In the genomic region with DNA sequence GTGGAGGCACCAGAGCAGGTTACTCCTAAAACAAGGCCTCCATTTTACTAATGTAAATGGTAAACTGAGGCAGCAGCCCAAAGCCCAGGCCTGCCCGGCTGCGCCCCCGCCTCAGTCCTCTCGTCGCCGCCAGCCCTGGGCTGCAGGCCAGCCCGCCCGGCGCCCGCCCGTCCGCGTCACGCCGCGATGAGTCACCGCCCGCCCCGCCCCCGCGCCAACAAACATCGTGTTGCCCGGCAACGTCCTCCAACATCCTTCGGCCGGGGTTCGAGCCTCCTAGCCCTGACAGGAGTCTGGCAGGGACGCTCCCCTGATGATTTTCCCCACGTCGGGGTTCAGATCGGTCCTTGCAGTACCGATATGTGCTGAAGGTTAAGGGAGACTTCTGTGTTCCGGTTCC, we compare ENCODE assay signal across 8 mouse cellular contexts. TPM values are rescaled to one million over a fixed set of nuclear protein-coding genes. Genes with fewer than 3 reads are reported as not detected.
A peak's percentile ranks its signal among the peaks of the same experiment; 100 is the strongest.
DNase-seq lines count a peak whose midpoint lies in the region; ATAC-seq and TF ChIP-seq lines count a peak whose summit lies in the region.

No protein-coding gene starts in this region.

- no peaks in the 10 kb centered on the region for H3K27me3 ChIP-seq in intestine, embryonic 15.5 days (replicated peaks)
- H3K27me3 ChIP-seq in liver, embryonic 15.5 days = peaks cover 17% of the 10 kb centered on the region
- no peaks in the 10 kb centered on the region for H3K27me3 ChIP-seq in stomach, postnatal 0 days (ENCODE audit: control insufficient read depth, insufficient read depth, low read length)

- peak overlapping the region; percentile 65 for H3K4me2 ChIP-seq in intestine, embryonic 15.5 days (replicated peaks)
- H3K4me2 ChIP-seq in liver, embryonic 15.5 days = peak overlapping the region; percentile 70
- peak overlapping the region; percentile 54 for H3K4me2 ChIP-seq in stomach, postnatal 0 days (replicated peaks; ENCODE audit: low read depth)

- H3K4me3 ChIP-seq in intestine, embryonic 15.5 days (replicated peaks) = peak overlapping the region; percentile 23
- H3K4me3 ChIP-seq in liver, embryonic 15.5 days (replicated peaks) = peak overlapping the region; percentile 40
- H3K4me3 ChIP-seq in stomach, postnatal 0 days (ENCODE audit: low read depth, low read length) = peak overlapping the region; percentile 6

- no peak for TF ChIP-seq EP300 in stomach, postnatal 0 days (optimal IDR thresholded peaks at IDR 0.05)

- peak; percentile 73 for DNase-seq in layer of hippocampus, adult 11-12 months (ENCODE audit: low spot score)
- DNase-seq in layer of hippocampus, adult 9-10 months (ENCODE audit: low spot score) = no peak
- DNase-seq in embryo, embryonic 11 days = peak; percentile 87
- DNase-seq in neural tube, embryonic 10.5 days (ENCODE audit: extremely low spot score, low spot score) = peak; percentile 78
- DNase-seq in stomach, postnatal 0 days (ENCODE audit: low spot score) = peak; percentile 92

- H3K4me1 ChIP-seq in intestine, embryonic 15.5 days (replicated peaks) = peaks cover 17% of the 10 kb centered on the region
- H3K4me1 ChIP-seq in liver, embryonic 15.5 days (replicated peaks) = peaks cover 25% of the 10 kb centered on the region
- H3K4me1 ChIP-seq in stomach, postnatal 0 days (replicated peaks; ENCODE audit: control insufficient read depth, insufficient read depth) = peaks cover 5% of the 10 kb centered on the region; the same call in 1 of the 2 replicates

- no peak for TF ChIP-seq CTCF in stomach, postnatal 0 days (IDR thresholded peaks at IDR 0.05; ENCODE audit: low read depth)

- H3K9me3 ChIP-seq in intestine, embryonic 15.5 days = no peaks in the 10 kb centered on the region
- H3K9me3 ChIP-seq in liver, embryonic 15.5 days (replicated peaks) = no peaks in the 10 kb centered on the region
- H3K9me3 ChIP-seq in stomach, postnatal 0 days (ENCODE audit: control insufficient read depth, low read length) = no peaks in the 10 kb centered on the region

- peak overlapping the region; percentile 36; the same call in 1 of the 2 replicates for H3K9ac ChIP-seq in intestine, embryonic 15.5 days
- H3K9ac ChIP-seq in liver, embryonic 15.5 days = peak overlapping the region; percentile 38; the same call in 1 of the 2 replicates
- peak overlapping the region; percentile 50 for H3K9ac ChIP-seq in stomach, postnatal 0 days (ENCODE audit: low read length)

- 4% methylated on average over 33 of the region's 33 CpGs for WGBS in intestine, embryonic 15.5 days
- WGBS in liver, embryonic 15.5 days (ENCODE audit: insufficient replicate concordance) = 5% methylated on average over 33 of the region's 33 CpGs
- WGBS in stomach, postnatal 0 days = 3% methylated on average over 33 of the region's 33 CpGs

- peak; percentile 57 for ATAC-seq in granulocyte monocyte progenitor cell, adult 5-6 weeks (replicated peaks; ENCODE audit: poor library complexity, severe bottlenecking)
- peak; percentile 80 for ATAC-seq in intestine, embryonic 15.5 days
- ATAC-seq in liver, embryonic 15.5 days (ENCODE audit: insufficient read depth) = peak; percentile 70
- ATAC-seq in stomach, postnatal 0 days (ENCODE audit: low FRiP score, low TSS enrichment) = peak; percentile 74

- peak overlapping the region; percentile 86 for H3K27ac ChIP-seq in intestine, embryonic 15.5 days
- H3K27ac ChIP-seq in liver, embryonic 15.5 days (replicated peaks) = peak overlapping the region; percentile 74; the same call in 1 of the 2 replicates
- H3K27ac ChIP-seq in stomach, postnatal 0 days (replicated peaks) = peak overlapping the region; percentile 97

- no peaks in the 10 kb centered on the region for H3K36me3 ChIP-seq in intestine, embryonic 15.5 days
- H3K36me3 ChIP-seq in liver, embryonic 15.5 days (replicated peaks) = no peaks in the 10 kb centered on the region
- no peaks in the 10 kb centered on the region for H3K36me3 ChIP-seq in stomach, postnatal 0 days (ENCODE audit: control insufficient read depth, insufficient read depth, low read length)

RNA-seq across cellular contexts. Expression of gene Nanos3, which starts 7.5 kb away (rescaled TPM):
- 3.5 and 9.6 TPM in 2 replicates for total RNA-seq in granulocyte monocyte progenitor cell, adult 5-6 weeks (2014; fragmentation: Nextera tagmentation)
- total RNA-seq in granulocyte monocyte progenitor cell, adult 5-6 weeks (2017) = not detected in 2 replicates
- polyA plus RNA-seq in intestine, embryonic 15.5 days (2015; fragmentation: Nextera tagmentation; extraction: Ambion mirVana) = 2.5 and 2.9 TPM in 2 replicates
- 0.31 TPM in 2 replicates for polyA plus RNA-seq in liver, embryonic 15.5 days (2015; fragmentation: Nextera tagmentation; extraction: Ambion mirVana)
- polyA plus RNA-seq in stomach, postnatal 0 days (2015; fragmentation: Nextera tagmentation; extraction: Ambion mirVana) = 2.0 and 4.4 TPM in 2 replicates

RNA-seq across cellular contexts. Expression of gene Zswim4, which starts 44.3 kb away (rescaled TPM):
- total RNA-seq in granulocyte monocyte progenitor cell, adult 5-6 weeks (2014; fragmentation: Nextera tagmentation) = 4.6 and 8.1 TPM in 2 replicates
- total RNA-seq in granulocyte monocyte progenitor cell, adult 5-6 weeks (2017) = 4.5 and 4.8 TPM in 2 replicates
- polyA plus RNA-seq in intestine, embryonic 15.5 days (2015; fragmentation: Nextera tagmentation; extraction: Ambion mirVana) = 9.0 TPM in 2 replicates
- 2.0 and 2.5 TPM in 2 replicates for polyA plus RNA-seq in liver, embryonic 15.5 days (2015; fragmentation: Nextera tagmentation; extraction: Ambion mirVana)
- polyA plus RNA-seq in stomach, postnatal 0 days (2015; fragmentation: Nextera tagmentation; extraction: Ambion mirVana) = 8.0 and 9.7 TPM in 2 replicates

RNA-seq across cellular contexts. Expression of gene 4930432K21Rik, which starts 44.7 kb away (rescaled TPM):
- 1.2 TPM in 1 of 2 replicates, not detected in the other for total RNA-seq in granulocyte monocyte progenitor cell, adult 5-6 weeks (2014; fragmentation: Nextera tagmentation)
- total RNA-seq in granulocyte monocyte progenitor cell, adult 5-6 weeks (2017) = 1.2 and 1.8 TPM in 2 replicates
- 0.65 and 0.93 TPM in 2 replicates for polyA plus RNA-seq in intestine, embryonic 15.5 days (2015; fragmentation: Nextera tagmentation; extraction: Ambion mirVana)
- polyA plus RNA-seq in liver, embryonic 15.5 days (2015; fragmentation: Nextera tagmentation; extraction: Ambion mirVana) = 0.25 and 0.41 TPM in 2 replicates
- polyA plus RNA-seq in stomach, postnatal 0 days (2015; fragmentation: Nextera tagmentation; extraction: Ambion mirVana) = 0.28 and 0.40 TPM in 2 replicates

RNA-seq across cellular contexts. Expression of gene Cc2d1a, which starts 44.8 kb away (rescaled TPM):
- 11.8 and 13.5 TPM in 2 replicates for total RNA-seq in granulocyte monocyte progenitor cell, adult 5-6 weeks (2014; fragmentation: Nextera tagmentation)
- total RNA-seq in granulocyte monocyte progenitor cell, adult 5-6 weeks (2017) = 4.2 and 9.0 TPM in 2 replicates
- polyA plus RNA-seq in intestine, embryonic 15.5 days (2015; fragmentation: Nextera tagmentation; extraction: Ambion mirVana) = 20.7 and 21.7 TPM in 2 replicates
- 5.4 and 5.5 TPM in 2 replicates for polyA plus RNA-seq in liver, embryonic 15.5 days (2015; fragmentation: Nextera tagmentation; extraction: Ambion mirVana)
- 15.8 and 17.5 TPM in 2 replicates for polyA plus RNA-seq in stomach, postnatal 0 days (2015; fragmentation: Nextera tagmentation; extraction: Ambion mirVana)

RNA-seq across cellular contexts. Expression of gene D8Ertd738e, which starts 57.0 kb away (rescaled TPM):
- 145 and 151 TPM in 2 replicates for total RNA-seq in granulocyte monocyte progenitor cell, adult 5-6 weeks (2014; fragmentation: Nextera tagmentation)
- 66.2 and 88.3 TPM in 2 replicates for total RNA-seq in granulocyte monocyte progenitor cell, adult 5-6 weeks (2017)
- polyA plus RNA-seq in intestine, embryonic 15.5 days (2015; fragmentation: Nextera tagmentation; extraction: Ambion mirVana) = 292 and 312 TPM in 2 replicates
- 176 and 183 TPM in 2 replicates for polyA plus RNA-seq in liver, embryonic 15.5 days (2015; fragmentation: Nextera tagmentation; extraction: Ambion mirVana)
- 299 and 309 TPM in 2 replicates for polyA plus RNA-seq in stomach, postnatal 0 days (2015; fragmentation: Nextera tagmentation; extraction: Ambion mirVana)
